8 mouse cellular contexts compared by ENCODE assay signal in genomic region chr1:180403357-180403693, GRCm38 (mm10).
DNase-seq lines count a peak whose midpoint lies in the region; ATAC-seq and TF ChIP-seq lines count a peak whose summit lies in the region.

No protein-coding gene starts in this region.

- no peak for DNase-seq in heart, adult 18-20 months
- peak; percentile 50 for DNase-seq in thymus, adult 2 months
- no peak for DNase-seq in thymus, postnatal 0 days (ENCODE audit: low spot score)
- peak; percentile 74 for DNase-seq in thymus, postnatal 4 days
- no peak for DNase-seq in adrenal gland, adult 2 months
- no peak for DNase-seq in cerebellum, adult 9-10 months

- peak overlapping the region; percentile 94 for H3K27ac ChIP-seq in heart, embryonic 15.5 days
- peak overlapping the region; percentile 50 for H3K27ac ChIP-seq in thymus, adult 2 months (ENCODE audit: control insufficient read depth, insufficient read depth, low read length)
- peak overlapping the region; percentile 93 for H3K27ac ChIP-seq in limb, embryonic 15.5 days

- H3K4me2 ChIP-seq in heart, embryonic 15.5 days, result peak overlapping the region; percentile 51
- H3K4me2 ChIP-seq in limb, embryonic 15.5 days, result peak overlapping the region; percentile 30

- peaks cover 83% of the 10 kb centered on the region for H3K4me1 ChIP-seq in heart, embryonic 15.5 days (replicated peaks)
- peaks cover 65% of the 10 kb centered on the region for H3K4me1 ChIP-seq in thymus, adult 2 months (replicated peaks; ENCODE audit: control insufficient read depth, insufficient read depth, low read length)
- H3K4me1 ChIP-seq in limb, embryonic 15.5 days, result peaks cover 82% of the 10 kb centered on the region

- no peak overlapping the region for H3K4me3 ChIP-seq in heart, embryonic 15.5 days
- peak overlapping the region; percentile 3; the same call in 1 of the 2 replicates for H3K4me3 ChIP-seq in thymus, adult 2 months (ENCODE audit: control insufficient read depth, insufficient read depth, low read length)
- H3K4me3 ChIP-seq in limb, embryonic 15.5 days, result no peak overlapping the region

- no peak for ATAC-seq in heart, embryonic 15.5 days (replicated peaks; ENCODE audit: insufficient number of reproducible peaks, insufficient read depth, low FRiP score, low read depth)
- ATAC-seq in limb, embryonic 15.5 days (ENCODE audit: insufficient number of reproducible peaks, low FRiP score, low TSS enrichment, low read depth), result no peak

- TF ChIP-seq CTCF in thymus, adult 2 months (IDR thresholded peaks at IDR 0.05; ENCODE audit: borderline replicate concordance, control insufficient read depth, extremely low read depth, insufficient read depth, low read length, poor library complexity), result no peak

- no peak overlapping the region for H3K9ac ChIP-seq in heart, embryonic 15.5 days
- H3K9ac ChIP-seq in limb, embryonic 15.5 days, result no peak overlapping the region

- no peaks in the 10 kb centered on the region for H3K36me3 ChIP-seq in heart, embryonic 15.5 days
- H3K36me3 ChIP-seq in thymus, adult 2 months (ENCODE audit: control insufficient read depth, insufficient read depth, low read length), result no peaks in the 10 kb centered on the region
- no peaks in the 10 kb centered on the region for H3K36me3 ChIP-seq in limb, embryonic 15.5 days

- TF ChIP-seq POLR2A in thymus, adult 2 months (IDR thresholded peaks at IDR 0.05; ENCODE audit: control insufficient read depth, extremely low read depth, insufficient read depth, low read length, poor library complexity), result no peak

- H3K27me3 ChIP-seq in heart, embryonic 15.5 days, result no peaks in the 10 kb centered on the region
- H3K27me3 ChIP-seq in thymus, adult 2 months (ENCODE audit: control insufficient read depth, insufficient read depth, low read length), result no peaks in the 10 kb centered on the region
- no peaks in the 10 kb centered on the region for H3K27me3 ChIP-seq in limb, embryonic 15.5 days

- 74% methylated on average over 8 of the region's 8 CpGs for WGBS in heart, embryonic 15.5 days
- WGBS in thymus, adult 2 months, result 39% methylated on average over 8 of the region's 8 CpGs
- WGBS in limb, embryonic 15.5 days, result 81% methylated on average over 8 of the region's 8 CpGs

- H3K9me3 ChIP-seq in heart, embryonic 15.5 days (replicated peaks), result no peaks in the 10 kb centered on the region
- H3K9me3 ChIP-seq in limb, embryonic 15.5 days, result no peaks in the 10 kb centered on the region

Comparison
In these comparisons a context has a peak if more than half of its experiments do, and no peak if none do; other contexts are left out.
1. DNase-seq: peak in thymus, adult 2 months (single experiment) and thymus, postnatal 4 days (single experiment); none in heart, adult 18-20 months (0 of 2), thymus, postnatal 0 days (single experiment), adrenal gland, adult 2 months (single experiment) and cerebellum, adult 9-10 months (single experiment).
2. Peak in every context shown above with its lines, with median percentiles within 50 percentile points of each other: H3K27ac ChIP-seq.